Mouse (Mus musculus) limb, embryonic 14.5 days (tissue): ENCODE measurements around the gene Gm37240. TPM values are rescaled to one million over a fixed set of nuclear protein-coding genes. Genes with fewer than 3 reads are reported as not detected.

ENCODE experiments used
- ATAC-seq: fragments of 200-750 bp; cut with Nextera tagmentation; 2 replicates; pipeline ENCODE4 v1.8.0; 2017; ENCODE audit warnings: low read depth, moderate number of reproducible peaks, moderate TSS enrichment; ENCODE audit not compliant: low FRiP score
- DNase-seq: peaks from one replicate; pipeline ENCODE4 v3.0.0-alpha.2; 2015; ENCODE audit warnings: low spot score
- H3K27ac ChIP-seq: fragments of 300-500 bp; sonication (generic); replicated peaks from 2 replicates; pipeline ENCODE4 v1.5.1; 2014; ENCODE audit warnings: low read depth, mild to moderate bottlenecking, low read length, moderate library complexity, mixed read lengths
- H3K27me3 ChIP-seq: fragments of 300-500 bp; sonication (generic); 2 replicates; pipeline ENCODE4 v1.6.1; 2014; ENCODE audit warnings: low read length, mixed read lengths; ENCODE audit not compliant: control insufficient read depth, insufficient read depth
- H3K36me3 ChIP-seq: fragments of 300-500 bp; sonication (generic); 2 replicates; pipeline ENCODE4 v1.6.1; 2014; ENCODE audit warnings: mild to moderate bottlenecking, low read length, moderate library complexity, mixed read lengths; ENCODE audit not compliant: control insufficient read depth, insufficient read depth
- H3K4me1 ChIP-seq: fragments of 300-500 bp; sonication (generic); 2 replicates; pipeline ENCODE4 v1.6.1; 2014; ENCODE audit warnings: antibody characterized with exemption, low read length, mixed read lengths; ENCODE audit not compliant: control insufficient read depth, insufficient read depth
- H3K4me2 ChIP-seq: fragments of 300-500 bp; sonication (generic); replicated peaks from 2 replicates; pipeline ENCODE4 v1.6.1; 2014; ENCODE audit warnings: low read depth, mild to moderate bottlenecking, low read length, moderate library complexity; ENCODE audit not compliant: severe bottlenecking
- H3K4me3 ChIP-seq: fragments of 300-500 bp; sonication (generic); replicated peaks from 2 replicates; pipeline ENCODE4 v1.5.1; 2014; ENCODE audit warnings: low read length
- H3K9ac ChIP-seq: fragments of 300-500 bp; sonication (generic); 2 replicates; pipeline ENCODE4 v1.6.1; 2014; ENCODE audit warnings: mild to moderate bottlenecking, low read depth, low read length, moderate library complexity; ENCODE audit not compliant: severe bottlenecking
- H3K9me3 ChIP-seq: fragments of 300-500 bp; sonication (generic); 2 replicates; pipeline ENCODE4 v1.6.1; 2016; ENCODE audit warnings: low read length; ENCODE audit not compliant: control insufficient read depth
- POLR2A ChIP-seq: fragments of 200-500 bp; IDR thresholded peaks from 2 replicates; pipeline ENCODE4 v1.8.0; 2012; ENCODE audit warnings: inconsistent platforms, mild to moderate bottlenecking, moderate library complexity, borderline replicate concordance; ENCODE audit not compliant: insufficient read depth, insufficient read length; ENCODE audit errors: extremely low read depth
- WGBS: fragments of 180-500 bp; shearing (Covaris S2); extraction: QIAGEN DNeasy Blood & Tissue Kit; methylation state at CpG from one replicate; pipeline ENCODE4 v1.1.7; 2014; 5-methylcytosine and 5-hydroxymethylcytosine counted together
- polyA plus RNA-seq, 2 experiments: library from polyadenylated mRNA; depleted of rRNA in 1 of 2; stranded (reverse) in 1 of 2; unstranded in 1 of 2; fragments of >200 nt; fragmentation: Nextera tagmentation in 1 of 2; extraction: Ambion mirVana in 1 of 2; gene quantifications; 2 replicates each; pipeline versions ENCODE4 v1.2.1 to v1.2.3; 2012 to 2014

The Gm37240 gene
- polyA plus RNA-seq, 2 experiments: 2.0 to 13.4 TPM

DNA sequence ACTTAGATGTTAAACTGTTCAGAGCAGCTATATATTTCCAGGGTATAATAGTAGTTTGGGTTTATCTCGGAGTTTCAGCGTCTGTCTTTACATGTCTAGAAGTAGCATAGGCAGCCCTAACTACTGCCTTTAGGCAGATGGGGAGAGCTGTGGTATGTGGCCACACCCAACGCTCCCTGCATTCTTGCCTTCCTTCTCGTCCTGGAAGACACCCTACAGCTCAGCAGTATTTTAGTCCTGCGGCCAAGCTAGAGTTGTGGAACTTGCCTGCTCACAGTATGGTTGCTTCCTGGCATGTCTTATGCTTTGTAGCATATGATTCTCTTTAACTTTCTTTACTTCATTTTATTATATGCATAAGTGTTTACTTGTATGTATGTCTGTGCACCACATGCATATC, 915.8 kb downstream of the Gm37240 start:
- H3K4me3 ChIP-seq: no peak overlapping the region
- no peak for TF ChIP-seq POLR2A
- ATAC-seq (no peak), DNase-seq (peak; percentile 37)
- no peak overlapping the region for H3K4me2 ChIP-seq
- WGBS: 73% methylated on average over 5 of the region's 5 CpGs
- no peak overlapping the region for H3K9ac ChIP-seq
- no peaks in the 10 kb centered on the region for H3K4me1 ChIP-seq
- no peaks in the 10 kb centered on the region for H3K27me3 ChIP-seq
- H3K36me3 ChIP-seq: peaks cover 29% of the 10 kb centered on the region
- no peak overlapping the region for H3K27ac ChIP-seq
- no peaks in the 10 kb centered on the region for H3K9me3 ChIP-seq

DNA sequence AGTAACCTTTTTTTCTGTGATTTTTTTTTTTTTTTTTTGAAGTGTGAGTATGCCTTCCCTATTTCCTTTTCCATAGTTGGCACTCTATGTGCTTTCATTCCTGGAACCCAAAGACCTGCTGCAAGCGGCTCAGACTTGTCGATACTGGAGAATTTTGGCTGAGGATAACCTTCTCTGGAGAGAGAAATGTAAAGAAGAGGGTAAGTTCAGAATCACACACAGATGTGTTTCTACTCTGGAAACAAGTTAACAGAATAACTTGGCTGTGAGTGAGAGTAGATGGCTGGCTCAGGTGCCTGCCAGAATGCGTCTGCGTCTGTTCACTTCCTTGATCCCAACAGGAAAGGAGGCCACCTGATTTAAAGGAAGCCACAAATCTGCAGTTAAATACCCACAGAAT, 920.0 kb downstream of the Gm37240 start:
- Histone ChIP-seq H3K27me3 (no peaks in the 10 kb centered on the region), H3K9ac (no peak overlapping the region), H3K4me2 (no peak overlapping the region), H3K4me1 (no peaks in the 10 kb centered on the region), H3K9me3 (no peaks in the 10 kb centered on the region), H3K4me3 (no peak overlapping the region), H3K27ac (no peak overlapping the region), H3K36me3 (peaks cover 27% of the 10 kb centered on the region)
- ATAC-seq (no peak), DNase-seq (no peak)
- WGBS: 74% methylated on average over 4 of the region's 4 CpGs
- no peak for TF ChIP-seq POLR2A

DNA sequence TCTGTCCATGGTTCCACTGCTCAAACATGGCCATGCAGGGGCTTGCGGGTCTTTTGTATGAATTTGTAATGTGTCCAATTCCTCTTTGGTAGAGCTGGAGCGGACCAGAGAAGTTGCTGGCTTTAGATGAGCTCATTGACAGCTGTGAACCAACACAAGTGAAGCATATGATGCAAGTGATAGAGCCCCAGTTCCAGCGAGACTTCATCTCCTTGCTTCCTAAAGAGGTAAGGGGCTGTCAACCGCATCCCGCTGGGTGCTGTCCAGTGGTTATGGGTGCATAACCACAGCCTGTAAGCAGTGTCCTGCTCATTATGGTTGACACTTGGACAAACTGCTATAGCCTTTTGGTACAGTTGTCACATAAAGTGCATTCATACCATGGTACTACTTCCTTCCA, 922.2 kb downstream of the Gm37240 start:
- Histone ChIP-seq H3K36me3 (peaks cover 12% of the 10 kb centered on the region), H3K9me3 (no peaks in the 10 kb centered on the region), H3K27me3 (no peaks in the 10 kb centered on the region), H3K27ac (no peak overlapping the region), H3K4me3 (no peak overlapping the region), H3K4me2 (no peak overlapping the region), H3K9ac (no peak overlapping the region), H3K4me1 (no peaks in the 10 kb centered on the region)
- no peak for TF ChIP-seq POLR2A
- 92% methylated on average over 5 of the region's 5 CpGs for WGBS
- DNase-seq (no peak), ATAC-seq (no peak)

DNA sequence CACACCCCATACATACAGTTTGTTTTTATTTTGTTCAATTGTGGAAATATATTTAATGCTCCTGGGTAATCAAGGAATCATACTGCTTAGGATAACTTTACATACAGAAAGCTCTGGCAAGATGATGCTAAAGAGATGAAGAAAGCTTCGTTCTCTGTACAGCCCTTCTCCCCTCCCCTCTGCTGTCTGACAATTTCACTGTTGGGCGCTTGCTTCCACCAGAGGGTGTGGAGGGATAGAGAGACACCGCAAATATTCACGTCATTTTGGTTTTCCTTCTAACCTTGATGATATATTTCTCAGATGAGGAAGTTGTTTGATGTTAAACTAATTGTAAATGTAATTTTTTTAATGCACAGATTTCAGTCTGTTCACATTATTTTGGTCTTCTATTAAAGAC, 931.5 kb downstream of the Gm37240 start:
- no peak for TF ChIP-seq POLR2A
- ATAC-seq: no peak
- no peak for DNase-seq
- no peaks in the 10 kb centered on the region for H3K9me3 ChIP-seq
- no peak overlapping the region for H3K4me2 ChIP-seq
- no peak overlapping the region for H3K9ac ChIP-seq
- no peaks in the 10 kb centered on the region; the same call in 1 of the 2 replicates for H3K36me3 ChIP-seq
- H3K27me3 ChIP-seq: no peaks in the 10 kb centered on the region
- peaks cover 8% of the 10 kb centered on the region; the same call in 1 of the 2 replicates for H3K4me1 ChIP-seq
- H3K27ac ChIP-seq: no peak overlapping the region
- 77% methylated on average over 4 of the region's 4 CpGs for WGBS
- H3K4me3 ChIP-seq: no peak overlapping the region

DNA sequence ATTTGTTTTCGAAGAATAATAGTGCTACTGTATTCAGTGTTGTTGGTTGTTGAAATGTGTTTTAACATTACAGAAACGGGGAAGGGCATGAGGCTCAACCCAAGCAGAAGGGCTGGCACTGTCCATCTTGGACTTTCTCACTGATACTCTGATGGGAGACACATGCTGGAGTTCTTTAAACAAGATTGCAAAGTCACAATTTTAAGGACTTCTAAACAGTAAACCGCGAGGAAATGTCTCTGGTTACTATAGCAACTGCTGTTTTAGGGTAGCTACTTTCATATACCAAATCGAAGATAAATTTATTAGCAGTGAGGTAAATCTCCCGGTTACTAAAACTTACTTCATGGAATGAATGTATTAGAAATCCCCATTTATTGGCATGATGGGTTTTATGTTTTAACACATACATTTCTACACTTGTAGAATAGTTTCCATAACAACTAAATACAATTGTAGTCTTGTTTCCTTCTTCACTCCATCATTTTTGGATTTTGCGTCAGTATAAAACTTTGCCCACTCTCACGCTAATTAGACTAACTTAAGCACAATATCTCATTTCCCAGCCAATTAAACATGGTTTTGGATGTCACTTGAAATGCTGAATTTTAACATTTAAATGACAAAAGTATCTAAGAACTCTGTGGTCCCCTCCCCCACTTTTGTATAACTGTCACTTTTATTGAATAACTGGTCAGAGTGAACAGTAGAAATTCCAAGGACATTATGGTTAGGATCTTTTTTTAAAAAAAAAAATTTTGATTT, 932.1 kb downstream of the Gm37240 start:
- H3K27me3 ChIP-seq: no peaks in the 10 kb centered on the region
- H3K4me3 ChIP-seq: no peak overlapping the region
- no peak overlapping the region for H3K9ac ChIP-seq
- H3K4me1 ChIP-seq: peaks cover 8% of the 10 kb centered on the region; the same call in 1 of the 2 replicates
- no peak for TF ChIP-seq POLR2A
- 87% methylated on average over 8 of the region's 8 CpGs for WGBS
- DNase-seq (no peak), ATAC-seq (no peak)
- H3K36me3 ChIP-seq: no peaks in the 10 kb centered on the region; the same call in 1 of the 2 replicates
- no peaks in the 10 kb centered on the region for H3K9me3 ChIP-seq
- H3K27ac ChIP-seq: no peak overlapping the region
- H3K4me2 ChIP-seq: no peak overlapping the region
